Mouse (Mus musculus) erythroblast, embryonic 14.5 days (primary cell): ENCODE results near the gene Spef1.

ENCODE experiments used
- GATA1 ChIP-seq: IDR thresholded peaks from 2 replicates; pipeline ENCODE4 v1.6.1; 2012; ENCODE audit warnings: low read length, inconsistent platforms, mixed read lengths
- TAL1 ChIP-seq: IDR thresholded peaks from 3 replicates; pipeline ENCODE4 v1.6.1; 2012; ENCODE audit warnings: low read length, inconsistent platforms, mixed read lengths

GRCm38 (mm10) chr2:131179990-131180587 lies 7.0 kb downstream of the Spef1 start, which contains the start of gene Cenpb:
- TF ChIP-seq TAL1, result no peak
- no peak for TF ChIP-seq GATA1
